Mouse (Mus musculus): ENCODE results near the gene Hspa5.
A peak's percentile ranks its signal among the peaks of the same experiment; 100 is the strongest.

GRCm38 (mm10) chr2:34750245-34750644 is 21.5 kb upstream of the Hspa5 start:
- no peak for TF ChIP-seq CTCF (IDR thresholded peaks at IDR 0.05; ENCODE audit: low read depth)
- peak; percentile 45 for TF ChIP-seq EP300 (IDR thresholded peaks at IDR 0.05; ENCODE audit: low read depth)
